Mouse (Mus musculus) ovary, postnatal 14 days (tissue): ENCODE data around the gene Gper1.
"Not testable (repeated sequence)": the region's sequence is repeated elsewhere in the genome, so short reads cannot be mapped to it uniquely, and the experiment has no call there.

ENCODE experiments used
- DNase-seq: peaks from one replicate; pipeline ENCODE4 v3.0.0; 2022; ENCODE audit warnings: low spot score

Gper1 gene

DNA sequence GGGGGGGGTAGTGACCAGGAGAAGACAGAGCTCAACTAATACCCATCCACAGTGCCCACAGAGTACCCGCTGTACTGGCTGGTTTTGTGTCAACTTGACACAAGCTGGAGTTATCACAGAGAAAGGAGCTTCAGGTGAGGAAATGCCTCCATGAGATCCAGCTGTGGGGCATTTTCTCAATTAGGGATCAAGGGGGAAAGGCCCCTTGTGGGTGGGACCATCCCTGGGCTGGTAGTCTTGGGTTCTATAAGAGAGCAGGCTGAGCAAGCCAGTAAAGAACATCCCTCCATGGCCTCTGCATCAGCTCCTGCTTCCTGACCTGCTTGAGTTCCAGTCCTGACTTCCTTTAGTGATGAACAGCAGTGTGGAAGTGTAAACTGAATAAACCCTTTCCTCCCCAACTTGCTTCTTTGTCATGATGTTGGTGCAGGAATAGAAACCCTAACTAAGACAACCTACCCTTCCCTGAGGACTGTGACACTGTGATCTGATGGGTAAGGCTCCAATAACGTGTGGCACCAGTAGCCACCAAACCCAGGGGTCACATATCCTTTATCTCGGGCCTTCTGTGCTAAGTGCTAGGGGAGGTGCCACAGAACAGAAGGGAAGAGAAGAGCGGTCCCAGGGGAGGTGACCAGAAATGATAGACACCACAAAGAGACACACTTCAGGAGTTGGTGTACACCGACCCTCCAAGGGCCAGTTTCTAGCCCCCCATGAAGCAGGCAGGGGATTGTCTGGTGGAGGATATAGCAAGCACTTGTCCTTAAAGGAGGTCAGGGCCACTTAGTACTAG is 32.4 kb upstream of the Gper1 start:
- not testable (repeated sequence) for DNase-seq

DNA sequence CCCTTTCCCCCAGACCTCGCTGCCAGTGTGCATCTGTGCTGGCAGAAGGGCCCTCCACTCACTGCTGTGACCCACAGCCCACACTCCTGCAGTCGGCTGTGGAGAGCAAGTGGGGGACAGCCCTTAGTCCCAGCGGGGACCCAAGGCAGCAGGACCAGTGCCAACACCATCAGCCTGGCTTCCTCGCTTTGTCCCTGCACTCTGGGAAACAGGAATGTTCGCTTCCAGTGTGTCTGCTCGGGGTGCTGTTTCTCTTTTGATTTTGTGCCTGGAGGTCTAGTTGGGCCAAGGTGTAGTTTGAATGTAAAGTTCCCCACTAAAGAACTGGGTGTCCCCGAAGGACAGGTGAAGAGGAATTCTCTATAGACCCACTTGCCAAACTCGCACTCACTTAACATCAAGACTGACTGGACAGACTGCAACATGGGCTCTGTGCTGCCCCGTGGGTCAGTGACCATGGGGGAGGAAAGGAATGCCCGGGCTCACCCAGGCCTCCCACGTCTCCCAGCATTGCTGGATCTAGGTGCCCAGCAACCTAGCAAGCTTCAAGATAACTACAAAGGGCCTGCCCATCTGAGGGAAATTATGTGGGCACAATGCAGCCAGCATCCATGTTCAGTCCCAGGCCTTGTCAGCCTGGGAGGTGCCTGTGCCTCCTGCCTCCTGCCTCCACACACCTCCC is 31.5 kb upstream of the Gper1 start:
- DNase-seq, result no peak

DNA sequence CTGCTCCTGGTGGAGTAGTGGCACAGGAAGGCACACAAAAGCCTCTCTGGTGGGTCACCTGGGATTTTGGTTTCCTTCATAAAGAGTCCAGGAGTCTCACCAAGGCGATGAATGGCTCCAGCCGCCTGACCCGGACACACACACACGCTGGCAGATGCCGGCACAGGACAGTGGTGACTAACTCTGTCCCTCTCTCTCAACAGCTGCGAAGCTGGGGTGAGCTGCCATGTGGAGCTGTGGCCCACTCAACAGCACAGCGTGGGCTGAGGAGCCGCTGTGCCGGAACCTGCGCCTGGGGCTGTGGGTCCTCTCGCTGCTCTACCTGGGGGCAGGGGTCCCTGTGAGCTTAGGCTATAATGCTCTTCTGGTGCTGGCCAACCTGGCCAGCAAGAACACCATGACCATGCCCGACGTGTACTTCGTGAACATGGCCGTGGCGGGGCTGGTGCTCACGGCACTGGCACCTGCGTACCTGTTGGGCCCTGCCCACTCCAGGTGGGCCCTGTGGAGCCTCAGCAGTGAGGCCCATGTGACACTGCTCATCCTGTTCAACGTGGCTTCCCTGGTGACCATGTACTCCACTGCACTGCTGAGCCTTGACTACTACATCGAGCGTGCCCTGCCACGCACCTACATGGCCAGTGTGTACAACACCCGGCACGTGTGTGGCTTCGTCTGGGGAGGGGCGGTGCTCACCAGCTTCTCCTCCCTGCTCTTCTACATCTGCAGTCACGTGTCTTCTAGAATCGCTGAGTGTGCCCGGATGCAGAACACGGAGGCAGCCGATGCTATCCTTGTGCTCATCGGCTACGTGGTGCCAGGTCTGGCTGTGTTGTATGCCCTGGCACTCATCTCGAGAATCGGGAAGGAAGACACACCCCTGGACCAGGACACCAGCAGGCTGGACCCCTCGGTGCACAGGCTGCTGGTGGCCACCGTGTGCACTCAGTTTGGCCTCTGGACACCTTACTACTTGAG is 30.4 kb upstream of the Gper1 start:
- no peak for DNase-seq

DNA sequence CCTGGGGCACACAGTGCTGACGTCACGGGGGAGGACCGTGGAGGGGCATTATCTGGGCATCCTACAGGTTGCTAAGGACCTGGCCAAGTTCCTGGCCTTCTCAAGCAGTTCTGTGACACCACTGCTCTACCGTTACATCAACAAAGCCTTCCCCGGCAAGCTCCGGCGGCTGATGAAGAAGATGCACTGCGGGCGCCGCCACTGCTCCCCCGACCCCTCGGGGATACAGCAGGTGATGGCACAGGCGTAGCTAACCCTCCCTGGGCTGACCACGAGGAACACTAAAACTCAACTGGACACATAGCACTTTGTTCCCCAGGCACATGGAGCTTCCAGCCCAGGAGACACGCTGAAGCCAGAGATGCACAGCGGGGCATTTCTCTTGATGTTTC is 29.8 kb upstream of the Gper1 start:
- no peak for DNase-seq

DNA sequence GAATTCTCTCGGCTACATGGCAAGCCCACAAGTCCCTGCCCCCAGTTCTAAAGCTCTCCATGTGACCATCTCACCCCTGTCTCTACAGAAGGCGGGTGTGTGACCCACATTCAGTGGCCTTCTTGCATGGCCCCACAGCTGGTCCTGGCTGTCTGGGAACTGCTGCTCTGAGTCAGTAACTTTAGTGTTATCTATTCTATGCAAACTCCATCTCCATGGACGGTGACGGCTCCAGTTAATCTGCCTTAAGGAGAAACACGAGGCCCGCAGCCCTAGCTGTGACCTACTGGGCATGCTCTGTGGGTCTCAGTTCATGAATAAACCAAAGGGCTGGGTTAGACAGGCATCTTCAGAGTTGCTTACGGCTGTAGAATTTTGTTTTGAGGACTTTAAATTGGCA is 28.6 kb upstream of the Gper1 start:
- no peak for DNase-seq

DNA sequence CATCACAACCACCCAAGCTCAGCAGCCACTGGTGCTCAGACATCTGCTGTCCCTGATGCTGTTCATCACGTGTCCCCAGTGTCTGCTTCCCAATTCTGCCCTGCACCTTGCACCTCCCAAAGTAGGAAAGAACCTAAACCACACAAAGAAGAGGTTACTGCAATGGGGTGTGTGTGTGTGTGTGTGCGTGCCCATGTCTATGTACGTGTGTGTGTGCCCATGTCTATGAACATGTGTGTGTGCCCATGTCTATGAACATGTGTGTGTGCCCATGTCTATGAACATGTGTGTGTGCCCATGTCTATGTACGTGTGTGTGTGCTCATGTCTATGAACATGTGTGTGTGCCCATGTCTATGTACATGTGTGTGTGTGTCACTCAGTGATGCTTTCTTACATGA is 27.4 kb upstream of the Gper1 start:
- DNase-seq, result no peak

DNA sequence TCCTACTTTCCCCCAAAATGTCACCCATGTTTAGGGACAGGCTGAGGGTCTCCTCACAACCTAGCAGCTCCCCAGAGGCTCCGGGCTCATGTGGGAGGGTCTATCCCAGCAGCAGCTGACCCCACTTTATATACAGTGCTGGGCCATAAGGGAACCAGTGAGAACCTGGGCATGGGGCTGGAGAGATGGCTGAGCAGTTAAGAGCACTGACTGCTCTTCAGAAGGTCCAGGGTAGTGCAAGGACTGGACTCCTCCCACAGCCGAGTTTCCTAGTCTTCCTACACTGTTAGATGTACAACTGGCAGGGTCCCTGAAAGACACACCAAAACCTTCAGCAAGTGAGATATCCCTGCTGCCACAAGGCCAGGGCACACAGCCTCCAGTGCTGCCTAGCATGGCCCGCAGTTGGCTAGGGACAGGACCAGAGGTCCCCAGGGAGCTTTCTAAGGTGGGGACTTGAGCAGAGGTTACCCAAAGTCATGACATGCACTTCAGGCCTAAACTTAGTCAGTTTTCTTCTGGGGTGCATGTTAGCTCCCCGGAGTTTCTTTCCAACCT is 25.5 kb upstream of the Gper1 start:
- no peak for DNase-seq

DNA sequence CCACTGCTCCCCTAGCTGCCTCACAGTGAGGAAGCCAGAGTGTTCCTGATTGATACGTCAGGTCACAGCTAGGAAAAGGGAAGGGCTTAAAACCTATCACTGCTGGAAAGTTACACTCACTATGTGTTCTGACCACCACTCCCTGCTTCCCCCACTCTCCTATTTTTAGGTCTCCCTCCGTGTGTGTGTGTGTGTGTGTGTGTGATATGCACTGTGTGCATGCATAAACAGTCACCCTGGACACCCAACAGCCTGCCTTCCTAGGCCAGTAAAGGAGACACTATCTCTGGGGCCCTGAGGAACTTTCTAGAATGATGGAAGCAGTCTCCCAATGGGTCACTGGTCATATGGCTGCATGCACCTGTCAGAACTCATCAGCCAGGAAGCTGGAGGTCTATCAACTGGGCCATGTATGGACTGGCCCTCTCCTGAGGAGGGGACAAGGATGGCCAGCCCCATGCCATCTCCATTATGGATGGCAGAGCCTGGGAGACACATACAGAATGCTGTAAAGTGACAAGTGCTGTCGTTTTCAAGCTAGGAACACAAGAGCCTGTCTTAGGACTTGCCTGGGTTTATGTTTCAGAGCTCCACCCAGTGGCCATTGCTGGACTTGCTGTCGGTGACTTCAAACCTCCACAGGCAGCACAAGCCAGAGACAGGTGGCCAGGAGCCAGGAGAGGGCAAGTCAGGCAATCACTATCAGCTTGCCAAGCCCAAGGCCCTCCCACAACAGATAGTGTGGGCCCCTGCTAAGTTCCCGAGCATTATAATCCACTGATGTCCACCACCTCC is 24.8 kb upstream of the Gper1 start:
- peak; percentile 93 for DNase-seq

DNA sequence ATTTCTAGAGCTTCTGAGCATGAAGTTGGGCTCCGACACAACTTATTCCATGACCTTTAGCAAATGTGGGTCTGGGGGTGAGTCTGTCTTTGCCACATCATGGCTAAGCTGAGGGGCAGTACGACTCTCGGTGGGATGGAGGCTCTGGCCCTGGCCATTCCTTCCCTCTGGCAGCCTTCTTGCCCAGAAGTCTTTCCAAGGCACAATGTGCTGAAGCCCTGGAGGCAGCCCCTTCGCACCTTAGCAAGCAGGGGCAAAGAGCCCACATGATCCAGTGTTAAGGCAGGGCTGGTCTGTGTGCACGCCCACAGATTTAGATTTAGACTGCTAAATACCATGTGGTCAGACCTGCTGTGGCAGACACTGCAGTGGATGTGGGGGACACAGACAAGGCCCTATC is 24.2 kb upstream of the Gper1 start:
- no peak for DNase-seq

DNA sequence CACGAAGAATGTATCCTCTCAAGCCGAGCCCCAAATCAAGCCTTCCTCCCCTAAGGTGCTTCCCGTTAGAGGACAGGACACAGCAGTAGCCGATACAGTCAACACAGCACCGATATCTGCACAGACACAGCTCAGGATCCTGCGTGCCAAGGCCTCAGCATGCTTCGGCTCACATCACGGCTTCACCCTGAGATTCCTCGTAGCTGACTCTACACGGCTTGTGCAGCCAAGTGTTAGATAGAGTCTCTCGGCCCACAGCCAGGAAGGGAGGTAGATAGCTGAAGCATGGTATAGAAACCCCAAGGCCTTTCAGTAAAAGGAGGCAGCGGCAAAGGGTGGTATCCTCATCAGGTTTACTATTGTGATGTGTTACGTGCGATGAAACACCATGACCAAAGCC is 23.0 kb upstream of the Gper1 start:
- no peak for DNase-seq

DNA sequence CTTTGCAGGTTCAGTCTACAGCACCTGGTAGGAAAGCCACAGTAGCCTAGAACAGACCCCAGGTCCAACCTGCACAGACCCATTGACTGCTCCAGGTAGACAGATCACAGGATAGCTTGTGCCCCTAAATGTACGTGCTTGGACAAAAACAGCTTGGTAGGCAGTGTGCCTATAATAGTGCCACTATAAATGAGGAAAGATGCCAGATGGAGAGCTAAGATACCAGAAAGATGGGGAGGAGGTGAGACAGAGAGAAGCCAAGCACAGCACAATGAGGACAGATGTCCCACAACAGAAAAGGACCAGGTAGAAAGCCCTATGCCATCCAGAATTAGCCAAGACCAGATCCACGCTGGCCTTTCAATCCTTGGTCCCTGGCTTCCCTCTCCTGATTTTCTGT is 20.8 kb upstream of the Gper1 start:
- no peak for DNase-seq

DNA sequence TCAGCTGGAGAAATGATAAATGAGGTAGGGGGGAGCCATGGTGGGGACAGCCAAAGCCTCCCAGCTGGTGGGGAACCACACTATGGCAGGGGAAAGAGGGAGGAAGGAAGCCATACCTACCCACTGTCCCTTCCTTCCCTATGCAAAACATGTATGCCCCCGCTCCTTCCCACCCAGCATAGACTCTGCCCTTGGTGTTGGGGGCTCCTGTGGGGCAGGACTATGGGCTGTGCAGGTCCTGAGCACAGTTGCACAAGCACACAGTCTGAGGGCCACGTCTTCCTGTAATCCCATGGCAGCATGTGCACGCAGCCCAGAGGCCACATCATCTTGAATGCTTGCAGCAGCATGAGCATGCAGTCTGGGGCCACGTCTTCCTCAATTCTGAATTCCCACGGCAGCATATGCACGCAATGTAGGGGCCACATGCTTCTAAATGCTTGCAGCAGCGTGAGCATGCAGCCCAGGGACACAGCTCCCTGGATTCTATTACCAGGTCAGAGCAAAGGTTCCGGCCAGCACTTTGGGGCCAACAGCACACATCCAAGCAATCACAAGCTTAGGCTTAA is 19.2 kb upstream of the Gper1 start:
- no peak for DNase-seq

DNA sequence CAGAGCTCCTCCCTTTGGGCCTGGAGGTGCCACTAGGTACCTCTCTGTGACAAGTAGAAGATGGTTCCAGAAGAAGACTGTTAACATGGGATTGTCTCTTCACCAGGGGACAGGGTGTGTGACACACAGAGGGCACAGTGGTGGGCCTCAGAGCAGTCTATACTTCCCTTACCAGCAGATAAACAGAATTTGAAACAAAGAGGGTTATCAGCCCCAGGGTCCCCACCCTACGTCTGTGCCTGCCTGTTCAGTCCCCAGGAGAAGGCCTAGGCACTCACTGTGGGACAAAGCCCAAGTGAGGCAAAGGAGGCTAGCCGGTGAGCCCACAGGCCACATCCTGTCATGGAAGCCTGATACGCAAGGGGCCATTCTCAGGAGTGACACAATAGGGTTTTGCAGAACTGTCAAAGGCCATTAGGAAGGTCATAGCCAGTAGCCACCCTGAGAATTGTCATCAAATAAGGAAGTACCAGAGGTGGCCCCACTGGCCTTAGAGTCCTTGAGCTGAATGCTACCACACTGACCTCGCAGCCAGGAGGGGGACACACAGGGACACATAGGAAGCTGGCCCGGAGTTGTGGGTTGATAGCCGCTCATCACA is 18.1 kb upstream of the Gper1 start, which contains the start of gene C130050O18Rik:
TSS of gene C130050O18Rik (plus strand) at position 480 of the 601 bp plus-strand sequence.
- no peak for DNase-seq

DNA sequence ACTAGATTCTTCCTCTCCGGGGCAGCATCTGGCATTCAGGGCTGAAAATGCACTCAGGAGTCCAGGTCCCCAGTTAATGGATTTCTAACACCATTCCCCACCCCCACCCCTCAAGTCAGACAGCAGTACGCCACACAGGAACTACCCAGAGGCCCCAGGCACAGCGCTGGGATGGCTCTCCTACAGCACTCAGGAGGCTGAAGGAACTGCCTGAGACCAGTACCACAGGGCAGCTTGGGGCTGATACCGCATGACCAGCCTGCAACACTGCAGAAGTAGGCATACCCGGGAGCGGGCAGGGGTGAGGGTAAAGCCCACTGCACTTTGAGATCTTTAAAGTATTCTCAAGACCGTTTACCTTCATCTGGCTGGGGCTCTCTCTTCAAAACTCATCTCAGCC is 17.5 kb upstream of the Gper1 start:
- no peak for DNase-seq

DNA sequence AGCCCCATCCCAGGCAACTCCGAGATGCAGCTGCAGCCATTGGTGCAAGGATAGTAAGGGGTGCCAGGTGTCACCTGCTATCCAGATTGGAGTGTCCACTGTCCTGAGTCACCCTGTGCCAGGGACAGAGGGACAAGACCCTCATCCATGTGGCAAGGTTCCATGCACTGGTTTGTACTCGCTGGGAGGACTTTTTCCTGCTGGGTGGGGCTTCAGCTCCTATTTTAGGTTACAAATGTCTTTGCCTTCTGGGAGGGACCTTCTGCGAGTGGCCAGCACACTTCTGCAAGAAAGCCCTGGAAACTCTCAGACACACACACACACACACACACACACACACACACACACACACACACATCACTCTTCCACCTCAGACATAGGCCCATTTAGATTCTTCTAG is 17.0 kb upstream of the Gper1 start:
- DNase-seq, result no peak

DNA sequence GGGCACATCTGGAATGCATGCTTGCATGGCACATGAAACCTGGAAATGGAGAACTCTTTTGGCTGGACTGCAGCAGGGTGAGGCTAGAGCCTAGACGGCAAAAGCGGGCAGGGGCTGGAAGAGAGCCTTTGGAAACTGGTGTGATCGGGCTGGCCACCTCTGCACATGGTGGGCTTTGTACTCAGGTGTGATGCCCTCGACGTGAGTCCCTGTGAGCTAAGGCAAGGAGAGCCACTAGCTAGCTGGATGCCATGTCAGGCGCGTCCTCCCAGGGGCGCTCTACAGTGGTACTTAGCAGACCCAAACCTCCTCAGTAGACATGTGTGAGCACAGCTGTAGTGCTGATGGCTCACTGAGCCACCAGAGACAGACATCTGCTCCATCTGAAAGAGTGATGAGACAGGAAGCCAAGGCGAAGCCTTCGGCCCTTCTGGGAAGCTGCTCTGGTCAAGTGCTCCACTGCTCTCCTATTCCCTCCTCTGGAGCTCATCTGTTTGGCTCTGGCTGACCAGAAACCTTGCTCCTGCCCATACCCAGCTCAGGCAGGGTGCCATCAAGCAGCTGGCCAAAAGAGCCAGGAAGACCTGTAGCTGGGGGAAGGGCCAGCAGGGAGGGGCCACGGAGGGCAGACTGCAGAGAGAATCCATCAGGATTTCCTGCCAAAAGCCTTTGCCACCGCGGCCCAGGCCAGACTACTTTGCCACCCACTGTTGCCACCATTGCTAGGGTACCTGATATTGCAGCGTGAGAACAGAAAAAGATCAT is 15.6 kb upstream of the Gper1 start:
- DNase-seq, result no peak

DNA sequence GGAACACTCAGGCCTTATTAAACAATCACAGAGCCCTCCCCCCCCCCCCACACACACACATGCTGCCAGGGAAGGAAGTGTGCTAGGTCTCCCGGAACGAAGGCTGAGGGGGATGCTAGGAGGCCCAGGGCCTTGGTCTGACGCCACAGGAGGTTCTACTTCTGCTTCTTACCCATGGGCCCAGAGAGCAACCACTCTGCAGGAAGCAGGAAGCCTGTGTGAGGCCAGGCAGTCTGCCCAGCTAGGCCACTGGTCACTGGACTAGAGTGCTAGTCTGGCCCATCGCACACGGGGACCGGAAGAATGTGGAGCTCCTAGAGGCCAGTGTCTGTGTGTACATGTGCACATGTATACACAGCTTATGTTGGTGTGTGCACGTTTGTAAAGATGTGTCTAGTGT is 14.4 kb upstream of the Gper1 start:
- no peak for DNase-seq

DNA sequence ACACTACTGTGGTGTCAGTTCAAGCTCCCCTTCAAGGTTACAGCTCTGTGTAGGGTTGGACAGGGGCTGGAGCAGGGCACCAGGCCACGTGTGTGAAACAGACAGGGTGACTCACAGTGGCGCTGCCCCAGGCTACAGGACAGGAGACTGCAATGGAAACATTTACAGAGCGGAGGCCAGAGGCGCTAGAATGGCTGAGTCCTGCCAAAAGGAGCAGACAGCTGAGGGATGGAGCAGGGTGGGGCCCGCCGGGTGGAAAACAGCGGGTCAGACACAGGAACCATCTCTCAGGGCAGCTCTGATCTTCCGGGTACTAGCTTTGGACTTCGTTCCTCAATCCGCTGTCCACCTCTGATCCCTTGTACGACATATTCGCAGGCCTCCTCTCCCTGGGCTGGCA is 13.5 kb upstream of the Gper1 start:
- no peak for DNase-seq

DNA sequence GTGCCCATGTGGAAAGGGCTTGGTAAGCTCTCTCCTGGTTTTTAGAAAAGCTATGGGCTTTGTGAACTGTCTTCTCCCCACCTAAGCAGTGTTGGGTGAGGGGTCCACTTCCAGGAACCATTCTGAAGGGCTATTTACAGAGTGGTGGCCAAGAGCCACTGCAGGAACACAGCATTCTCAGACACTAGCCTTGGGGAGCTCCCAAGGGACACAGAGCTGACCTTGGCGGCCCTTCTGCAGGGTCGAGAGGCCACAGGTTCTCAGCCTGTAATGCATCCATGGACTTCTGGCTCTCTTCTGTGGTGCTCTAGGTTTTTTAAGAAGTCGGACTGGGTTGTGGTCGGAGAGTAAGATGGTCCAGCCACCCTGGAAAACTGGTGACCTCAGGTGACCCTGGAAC is 12.9 kb upstream of the Gper1 start:
- DNase-seq, result no peak

DNA sequence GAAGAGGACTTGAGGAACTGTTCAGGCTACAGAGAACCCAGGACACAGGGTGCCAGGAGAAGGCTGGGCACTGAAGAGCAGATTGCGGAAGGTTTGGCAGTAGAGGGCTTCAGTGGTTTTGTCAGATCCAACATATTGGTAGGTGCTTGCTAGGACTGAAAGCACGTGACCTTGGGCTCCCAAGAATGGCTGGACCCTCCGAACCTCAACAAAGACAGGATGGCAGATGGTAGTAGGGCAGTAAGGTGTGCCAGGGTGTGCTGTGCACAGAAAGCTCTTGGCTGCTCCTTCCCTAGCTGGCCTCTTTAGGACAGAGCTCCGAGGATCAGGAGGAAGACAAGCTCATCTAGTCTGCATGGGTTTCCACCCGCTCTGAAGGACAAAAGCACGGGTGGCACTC is 11.8 kb upstream of the Gper1 start:
- DNase-seq, result no peak
